Mouse (Mus musculus) ovary, postnatal 36 days (tissue): ENCODE measurements around the gene Gm10031.

Source experiments
- DNase-seq: peaks from one replicate; pipeline ENCODE4 v3.0.0; 2022; ENCODE audit warnings: low spot score, mixed read lengths

Gm10031 gene

DNA sequence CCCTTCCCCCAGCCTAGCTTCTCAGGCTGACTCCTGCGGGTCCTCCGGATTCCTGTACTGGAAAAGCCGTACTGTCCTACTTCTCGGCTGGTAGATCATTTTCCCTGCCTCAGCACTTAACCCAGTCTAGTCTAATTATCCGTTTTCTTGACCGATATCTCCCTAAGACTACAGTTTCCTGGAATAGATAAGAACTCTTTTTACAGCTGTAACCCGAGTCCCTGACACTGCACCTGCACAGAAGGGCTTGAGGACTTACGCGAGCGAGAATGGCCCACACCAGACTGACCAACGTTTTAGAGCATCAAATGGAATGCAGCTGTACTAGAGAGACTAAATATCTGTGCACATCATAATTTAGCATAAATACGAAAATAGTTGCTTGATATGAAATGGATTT, 20.2 kb downstream of the Gm10031 start:
- DNase-seq = no peak

- DNase-seq = peak; percentile 90
Measured at GRCm38 (mm10) chr1:156558024-156558930, 34.5 kb downstream of the Gm10031 start, which contains the start of gene Abl2. Gene Abl2, plus strand, starts transcription at chr1:156558786.

- DNase-seq = peak; percentile 62
Measured at GRCm38 (mm10) chr1:156558950-156559640, 35.3 kb downstream of the Gm10031 start.

DNA sequence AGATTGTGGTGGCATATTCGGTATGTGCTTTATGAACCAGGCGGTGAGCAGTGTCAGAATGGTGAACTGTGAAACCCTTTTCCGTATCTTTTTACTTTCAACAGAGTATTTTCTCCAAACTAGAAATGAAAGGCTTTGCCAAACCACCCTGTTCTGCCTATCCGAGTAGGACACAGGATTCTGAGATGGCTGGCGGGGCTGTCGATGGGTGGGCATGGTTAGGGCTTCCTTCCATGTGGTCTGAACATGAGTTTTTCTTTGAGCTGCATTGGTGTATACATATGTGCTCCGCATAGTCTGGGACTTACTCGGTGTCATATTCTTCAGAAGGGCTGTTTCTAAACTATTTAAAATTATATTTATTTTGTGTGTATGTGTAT, 35.8 kb downstream of the Gm10031 start:
- DNase-seq = no peak

- DNase-seq = no peak
Measured at GRCm38 (mm10) chr1:156560500-156560899, 36.7 kb downstream of the Gm10031 start.

DNA sequence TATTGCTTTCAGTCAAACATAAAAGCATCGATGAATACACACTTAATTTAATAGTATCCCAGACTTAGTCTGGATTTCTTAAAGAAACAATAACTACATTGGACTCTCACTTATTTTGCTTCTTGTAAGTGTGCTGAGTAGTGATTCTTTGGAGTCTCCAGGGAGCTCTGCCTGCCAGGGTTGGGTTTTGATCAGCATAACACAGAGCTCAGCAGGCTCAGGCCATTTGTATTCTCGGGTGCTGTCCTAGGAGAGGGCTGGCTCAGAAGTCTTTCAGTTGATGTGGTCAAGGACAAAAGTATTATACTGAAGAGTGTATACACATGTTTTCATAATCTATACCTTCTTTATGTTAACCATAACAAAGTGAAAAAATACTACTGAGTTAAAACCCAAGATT, 41.5 kb downstream of the Gm10031 start:
- DNase-seq = no peak

- no peak for DNase-seq
Measured at GRCm38 (mm10) chr1:156566132-156566531, 42.3 kb downstream of the Gm10031 start.

DNA sequence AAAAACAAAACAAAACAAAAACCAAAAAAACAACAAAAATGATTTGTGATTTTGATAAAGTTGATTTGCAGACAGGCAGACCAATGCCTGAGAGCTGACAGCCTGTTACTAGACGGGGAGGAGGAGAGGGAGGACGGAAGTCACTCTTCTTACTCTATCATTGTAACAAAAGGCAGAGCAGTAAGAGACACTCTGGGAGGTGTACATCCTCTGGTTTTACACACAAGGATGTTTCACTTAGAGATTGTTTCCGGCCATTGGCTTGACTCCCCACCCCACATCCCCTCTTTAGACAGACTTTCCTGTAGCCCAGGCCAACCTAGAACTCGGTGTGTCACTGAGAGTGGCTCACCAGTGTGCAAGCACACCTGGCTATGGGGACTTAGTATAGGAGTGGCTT, 45.8 kb downstream of the Gm10031 start:
- DNase-seq = no peak

- DNase-seq = no peak
Measured at GRCm38 (mm10) chr1:156572952-156573351, 49.1 kb downstream of the Gm10031 start.
